ENCODE assay signal across 28 mouse cellular contexts in the genomic region with DNA sequence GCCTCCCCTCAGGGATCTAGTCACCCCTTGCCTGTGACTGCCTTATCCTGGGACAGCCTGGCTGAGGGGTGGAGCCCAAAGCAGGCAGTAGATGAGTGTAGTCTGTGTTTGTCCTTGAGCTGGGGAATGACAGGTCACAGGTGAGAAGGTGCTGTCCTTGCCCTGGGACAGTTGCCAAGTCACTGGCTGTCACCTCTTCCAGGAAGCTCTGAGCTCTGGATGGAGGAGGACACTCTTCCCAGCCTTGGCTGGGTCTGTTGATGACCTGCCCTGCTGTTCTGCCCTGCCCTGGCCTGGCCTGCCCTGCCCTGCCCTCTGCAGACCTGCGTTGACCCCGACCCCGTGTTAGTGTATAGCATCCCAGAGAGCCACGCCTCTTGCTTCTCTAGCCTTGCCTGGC. TPM values are rescaled to one million over a fixed set of nuclear protein-coding genes. Genes with fewer than 3 reads are reported as not detected.
DNase-seq lines count a peak whose midpoint lies in the region; ATAC-seq and TF ChIP-seq lines count a peak whose summit lies in the region.
"Had no signal": no experiment of that assay in that cellular context is flagged by ENCODE, and none has a peak within 500 bp of the region (broad histone marks: within the 10 kb centered on the region; RNA-seq: fewer than 3 reads in every experiment).

No protein-coding gene starts in this region.

- H3K27me3 ChIP-seq in lung, embryonic 15.5 days: no peaks in the 10 kb centered on the region
- H3K27me3 ChIP-seq in lung, postnatal 0 days (replicated peaks; ENCODE audit: insufficient read depth, low read length): no peaks in the 10 kb centered on the region
- H3K27me3 ChIP-seq in liver, embryonic 11.5 days (replicated peaks; ENCODE audit: control insufficient read depth, insufficient read depth, low read length): no peaks in the 10 kb centered on the region
- no peaks in the 10 kb centered on the region for H3K27me3 ChIP-seq in liver, postnatal 0 days (ENCODE audit: insufficient read depth, low read length)
- H3K27me3 ChIP-seq: embryonic facial prominence, embryonic 12.5 days; midbrain, embryonic 15.5 days; neural tube, embryonic 13.5 days; stomach, embryonic 15.5 days had no signal

- 0 out of 2 replicates have a peak, but pooled peaks have one; percentile 6 for ATAC-seq in lung, embryonic 15.5 days (ENCODE audit: borderline replicate concordance, extremely low read depth, low FRiP score, low TSS enrichment)
- ATAC-seq in lung, postnatal 0 days: no peak
- peak; percentile 46; the same call in 1 of the 2 replicates for ATAC-seq in liver, embryonic 11.5 days (replicated peaks; ENCODE audit: low FRiP score)
- ATAC-seq in liver, postnatal 0 days: peak; percentile 81
- ATAC-seq: hindbrain, embryonic 16.5 days; midbrain, embryonic 15.5 days had no signal

- H3K9me3 ChIP-seq in lung, embryonic 15.5 days: no peaks in the 10 kb centered on the region
- H3K9me3 ChIP-seq in lung, postnatal 0 days (ENCODE audit: low read length): no peaks in the 10 kb centered on the region
- H3K9me3 ChIP-seq in liver, embryonic 11.5 days (ENCODE audit: control insufficient read depth, low read length): no peaks in the 10 kb centered on the region
- H3K9me3 ChIP-seq in liver, postnatal 0 days (ENCODE audit: low read length): no peaks in the 10 kb centered on the region
- H3K9me3 ChIP-seq: embryonic facial prominence, embryonic 12.5 days; forebrain, embryonic 12.5 days; hindbrain, embryonic 10.5 days; limb, embryonic 12.5 days; midbrain, embryonic 15.5 days; neural tube, embryonic 13.5 days; stomach, embryonic 15.5 days had no signal

- H3K4me2 ChIP-seq in lung, embryonic 15.5 days: no peak overlapping the region
- no peak overlapping the region for H3K4me2 ChIP-seq in lung, postnatal 0 days (replicated peaks; ENCODE audit: low read depth, low read length)
- H3K4me2 ChIP-seq in liver, embryonic 11.5 days: no peak overlapping the region; the same call in 1 of the 2 replicates
- H3K4me2 ChIP-seq in liver, postnatal 0 days (ENCODE audit: low read depth, low read length): no peak overlapping the region
- H3K4me2 ChIP-seq: embryonic facial prominence, embryonic 12.5 days; forebrain, embryonic 12.5 days; limb, embryonic 12.5 days; lung, embryonic 14.5 days; midbrain, embryonic 15.5 days; neural tube, embryonic 13.5 days; stomach, embryonic 15.5 days had no signal

- TF ChIP-seq EP300 in lung, postnatal 0 days (IDR thresholded peaks at IDR 0.05): no peak
- TF ChIP-seq EP300 in liver, postnatal 0 days (IDR thresholded peaks at IDR 0.05; ENCODE audit: low read depth): no peak

- no peak overlapping the region for H3K27ac ChIP-seq in lung, embryonic 15.5 days
- H3K27ac ChIP-seq in lung, postnatal 0 days (ENCODE audit: low read length): no peak overlapping the region
- no peak overlapping the region for H3K27ac ChIP-seq in liver, embryonic 11.5 days (ENCODE audit: low read depth, low read length)
- H3K27ac ChIP-seq in liver, postnatal 0 days (ENCODE audit: low read depth): no peak overlapping the region
- H3K27ac ChIP-seq: embryonic facial prominence, embryonic 12.5 days; forebrain, embryonic 12.5 days; heart, adult 2 months; hindbrain, embryonic 10.5 days; limb, embryonic 12.5 days; midbrain, embryonic 15.5 days; neural tube, embryonic 13.5 days; stomach, embryonic 15.5 days had no signal

- no peak for DNase-seq in lung, postnatal 0 days (ENCODE audit: low spot score)
- no peak for DNase-seq in liver, embryonic 11.5 days (ENCODE audit: low spot score)
- DNase-seq in liver, postnatal 0 days: peak; percentile 52
- DNase-seq in frontal cortex, postnatal 25 days (ENCODE audit: low spot score in 2 of 2): no peak
- no peak for DNase-seq in urinary bladder, postnatal 10 days (ENCODE audit: low spot score)
- no peak for DNase-seq in testis, postnatal 10 days (ENCODE audit: low spot score)
- DNase-seq: adrenal gland, adult 8-10 months; cerebellum, adult 18-20 months; cerebellum, postnatal 14 days; gastrocnemius, postnatal 36 days; heart, adult 2 months; kidney, adult 2 months; kidney, postnatal 10 days; lung, embryonic 14.5 days; lung, postnatal 4 days; retina, postnatal 1 day; right cerebral cortex, postnatal 25 days; thymus, adult 2 months; thymus, postnatal 4 days had no signal

- H3K36me3 ChIP-seq in lung, embryonic 15.5 days: no peaks in the 10 kb centered on the region
- no peaks in the 10 kb centered on the region for H3K36me3 ChIP-seq in lung, postnatal 0 days (ENCODE audit: insufficient read depth, low read length)
- no peaks in the 10 kb centered on the region for H3K36me3 ChIP-seq in liver, embryonic 11.5 days (ENCODE audit: control insufficient read depth, insufficient read depth, low read length)
- H3K36me3 ChIP-seq in liver, postnatal 0 days (replicated peaks; ENCODE audit: insufficient read depth, low read length): no peaks in the 10 kb centered on the region
- H3K36me3 ChIP-seq: embryonic facial prominence, embryonic 12.5 days; forebrain, embryonic 12.5 days; hindbrain, embryonic 10.5 days; limb, embryonic 12.5 days; midbrain, embryonic 15.5 days; neural tube, embryonic 13.5 days; stomach, embryonic 15.5 days had no signal

- no peak overlapping the region for H3K9ac ChIP-seq in lung, embryonic 15.5 days
- no peak overlapping the region for H3K9ac ChIP-seq in lung, postnatal 0 days (replicated peaks; ENCODE audit: low read depth)
- H3K9ac ChIP-seq in liver, embryonic 11.5 days (ENCODE audit: low read depth, low read length): no peak overlapping the region
- H3K9ac ChIP-seq in liver, postnatal 0 days (replicated peaks): no peak overlapping the region
- H3K9ac ChIP-seq: embryonic facial prominence, embryonic 12.5 days; limb, embryonic 12.5 days; lung, embryonic 14.5 days; midbrain, embryonic 15.5 days; neural tube, embryonic 13.5 days; stomach, embryonic 15.5 days had no signal

- no peak overlapping the region for H3K4me3 ChIP-seq in lung, embryonic 15.5 days
- no peak overlapping the region for H3K4me3 ChIP-seq in lung, postnatal 0 days (ENCODE audit: low read depth, low read length)
- no peak overlapping the region for H3K4me3 ChIP-seq in liver, embryonic 11.5 days (ENCODE audit: low read depth, low read length)
- no peak overlapping the region for H3K4me3 ChIP-seq in liver, postnatal 0 days (ENCODE audit: low read depth, low read length)
- H3K4me3 ChIP-seq: embryonic facial prominence, embryonic 12.5 days; forebrain, embryonic 12.5 days; heart, adult 2 months; hindbrain, embryonic 10.5 days; limb, embryonic 12.5 days; midbrain, embryonic 15.5 days; neural tube, embryonic 13.5 days; stomach, embryonic 15.5 days had no signal

- 66% methylated on average over 4 of the region's 4 CpGs for WGBS in lung, embryonic 15.5 days
- WGBS in lung, postnatal 0 days: 53% methylated on average over 4 of the region's 4 CpGs
- 59% methylated on average over 4 of the region's 4 CpGs for WGBS in liver, embryonic 11.5 days
- WGBS in liver, postnatal 0 days (ENCODE audit: insufficient replicate concordance): 52% methylated on average over 4 of the region's 4 CpGs

- H3K4me1 ChIP-seq in lung, embryonic 15.5 days: no peaks in the 10 kb centered on the region
- H3K4me1 ChIP-seq in lung, postnatal 0 days (ENCODE audit: insufficient read depth, low read depth, low read length): no peaks in the 10 kb centered on the region
- H3K4me1 ChIP-seq in liver, embryonic 11.5 days (replicated peaks; ENCODE audit: control insufficient read depth, insufficient read depth, low read length): peaks cover 20% of the 10 kb centered on the region
- H3K4me1 ChIP-seq in liver, postnatal 0 days (ENCODE audit: insufficient read depth): peaks cover 9% of the 10 kb centered on the region
- H3K4me1 ChIP-seq: embryonic facial prominence, embryonic 12.5 days; forebrain, embryonic 12.5 days; limb, embryonic 12.5 days; midbrain, embryonic 15.5 days; neural tube, embryonic 13.5 days had no signal

- no peak for TF ChIP-seq CTCF in lung, postnatal 0 days (IDR thresholded peaks at IDR 0.05)
- no peak for TF ChIP-seq CTCF in liver, postnatal 0 days (IDR thresholded peaks at IDR 0.05; ENCODE audit: low read depth)

RNA-seq across cellular contexts. Expression of a gene that starts 14.2 kb away (rescaled TPM):
- 0.25 and 0.49 TPM in 2 replicates for polyA plus RNA-seq in lung, embryonic 15.5 days (2015; fragmentation: Nextera tagmentation; extraction: Ambion mirVana)
- polyA plus RNA-seq in lung, postnatal 0 days (2015; fragmentation: Nextera tagmentation; extraction: Ambion mirVana): 0.57 and 0.68 TPM in 2 replicates
- polyA plus RNA-seq in liver, embryonic 11.5 days (2014; fragmentation: Nextera tagmentation; extraction: Ambion mirVana): 0.56 and 0.89 TPM in 2 replicates
- 2.4 and 2.7 TPM in 2 replicates for polyA plus RNA-seq in liver, postnatal 0 days (2015; fragmentation: Nextera tagmentation; extraction: Ambion mirVana)
- polyA plus RNA-seq: limb, embryonic 12.5 days had no signal

RNA-seq across cellular contexts. Expression of a gene that starts 27.3 kb away (rescaled TPM):
- 3.6 and 4.8 TPM in 2 replicates for polyA plus RNA-seq in lung, embryonic 15.5 days (2015; fragmentation: Nextera tagmentation; extraction: Ambion mirVana)
- 25.8 and 27.6 TPM in 2 replicates for polyA plus RNA-seq in lung, postnatal 0 days (2015; fragmentation: Nextera tagmentation; extraction: Ambion mirVana)
- polyA plus RNA-seq in liver, embryonic 11.5 days (2014; fragmentation: Nextera tagmentation; extraction: Ambion mirVana): 39.5 and 45.9 TPM in 2 replicates
- 16.8 and 21.5 TPM in 2 replicates for polyA plus RNA-seq in liver, postnatal 0 days (2015; fragmentation: Nextera tagmentation; extraction: Ambion mirVana)

RNA-seq across cellular contexts. Expression of a gene that starts 39.4 kb away (rescaled TPM):
- polyA plus RNA-seq in lung, embryonic 15.5 days (2015; fragmentation: Nextera tagmentation; extraction: Ambion mirVana): 24.4 and 25.5 TPM in 2 replicates
- 58.1 and 61.5 TPM in 2 replicates for polyA plus RNA-seq in lung, postnatal 0 days (2015; fragmentation: Nextera tagmentation; extraction: Ambion mirVana)
- polyA plus RNA-seq in liver, embryonic 11.5 days (2014; fragmentation: Nextera tagmentation; extraction: Ambion mirVana): 3.5 and 3.6 TPM in 2 replicates
- 1.9 TPM in 2 replicates for polyA plus RNA-seq in liver, postnatal 0 days (2015; fragmentation: Nextera tagmentation; extraction: Ambion mirVana)

RNA-seq across cellular contexts. Expression of a gene that starts 48.6 kb away (rescaled TPM):
- polyA plus RNA-seq in lung, embryonic 15.5 days (2015; fragmentation: Nextera tagmentation; extraction: Ambion mirVana): 35.1 and 40.1 TPM in 2 replicates
- 66.0 and 70.1 TPM in 2 replicates for polyA plus RNA-seq in lung, postnatal 0 days (2015; fragmentation: Nextera tagmentation; extraction: Ambion mirVana)
- 15.6 and 18.7 TPM in 2 replicates for polyA plus RNA-seq in liver, embryonic 11.5 days (2014; fragmentation: Nextera tagmentation; extraction: Ambion mirVana)
- 15.1 and 20.9 TPM in 2 replicates for polyA plus RNA-seq in liver, postnatal 0 days (2015; fragmentation: Nextera tagmentation; extraction: Ambion mirVana)

RNA-seq across cellular contexts. Expression of a gene that starts 57.9 kb away (rescaled TPM):
- polyA plus RNA-seq in lung, embryonic 15.5 days (2015; fragmentation: Nextera tagmentation; extraction: Ambion mirVana): 37.3 and 43.0 TPM in 2 replicates
- 18.2 and 19.9 TPM in 2 replicates for polyA plus RNA-seq in lung, postnatal 0 days (2015; fragmentation: Nextera tagmentation; extraction: Ambion mirVana)
- 36.1 and 36.4 TPM in 2 replicates for polyA plus RNA-seq in liver, embryonic 11.5 days (2014; fragmentation: Nextera tagmentation; extraction: Ambion mirVana)
- polyA plus RNA-seq in liver, postnatal 0 days (2015; fragmentation: Nextera tagmentation; extraction: Ambion mirVana): 7.7 and 8.8 TPM in 2 replicates
